Mouse (Mus musculus): ENCODE results near the gene Lix1l. TPM values are rescaled to one million over a fixed set of nuclear protein-coding genes. Genes with fewer than 3 reads are reported as not detected.

Lix1l gene
- polyA plus RNA-seq, 2 experiments, result 0.32 to 2.9 TPM

DNA sequence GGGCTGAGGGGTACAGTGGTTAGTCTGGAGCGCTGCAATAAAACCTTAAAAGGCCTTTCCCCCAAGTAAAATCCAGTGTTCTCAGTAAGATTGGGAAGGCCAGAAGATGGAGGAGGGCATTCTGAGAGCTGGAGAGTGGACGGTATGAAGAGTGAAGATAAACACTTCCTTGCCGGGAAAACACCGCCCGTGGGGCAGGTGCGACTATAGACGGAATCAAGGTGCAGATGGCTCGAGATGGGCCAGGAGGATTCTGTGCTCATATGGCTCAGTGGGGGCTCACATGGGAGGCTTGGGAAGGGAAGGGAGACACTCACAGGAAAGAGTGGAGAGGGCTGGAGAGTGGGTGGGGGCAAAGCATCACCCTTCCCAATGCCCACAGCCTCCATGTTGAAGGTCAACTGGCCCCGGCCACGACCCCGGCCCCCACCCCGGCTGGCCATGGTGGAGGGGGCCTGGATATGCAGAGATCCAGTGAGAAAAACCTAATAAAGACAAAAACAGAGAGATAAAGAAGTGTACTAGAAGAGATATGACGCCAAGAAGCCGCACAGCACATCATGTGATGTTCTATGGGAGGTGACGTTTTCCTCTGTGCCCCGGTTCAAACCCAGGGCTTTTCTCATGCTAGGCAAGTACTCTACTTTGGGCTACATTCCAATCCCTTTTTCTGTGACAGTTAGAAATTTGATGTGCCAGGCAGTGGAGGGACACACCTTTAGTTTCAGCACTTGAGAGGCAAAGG, 19.0 kb upstream of the Lix1l start:
- Histone ChIP-seq H3K36me3 (replicated peaks; ENCODE audit: control insufficient read depth, insufficient read depth, low read depth) (no peaks in the 10 kb centered on the region), H3K9ac (replicated peaks) (no peak overlapping the region)

GRCm38 (mm10) chr3:96583386-96583785, 17.6 kb upstream of the Lix1l start:
- H3K4me2 ChIP-seq (ENCODE audit: low read depth), result no peak overlapping the region
- DNase-seq (ENCODE audit: low read depth in 3 of 3, low spot score in 3 of 3) (no peak), ATAC-seq (ENCODE audit: insufficient read depth) (no peak)
- no peak overlapping the region for H3K9ac ChIP-seq (replicated peaks)
- H3K36me3 ChIP-seq (replicated peaks; ENCODE audit: control insufficient read depth, insufficient read depth, low read depth), result no peaks in the 10 kb centered on the region
- peaks cover 6 to 8% of the 10 kb centered on the region in 2 experiments for H3K4me1 ChIP-seq (replicated peaks; ENCODE audit: control insufficient read depth in 2 of 2, insufficient read depth in 2 of 2, low read length in 1 of 2)
- H3K9me3 ChIP-seq (ENCODE audit: control insufficient read depth, low read length), result no peaks in the 10 kb centered on the region
- 86% methylated on average over 5 of the region's 5 CpGs for WGBS (ENCODE audit: insufficient replicate concordance)
- H3K27me3 ChIP-seq (ENCODE audit: control insufficient read depth, insufficient read depth, low read length), result no peaks in the 10 kb centered on the region
- H3K4me3 ChIP-seq (ENCODE audit: insufficient read depth in 1 of 2, low read depth in 2 of 2, low read length in 2 of 2), result no peak overlapping the region
- no peak for TF ChIP-seq EP300 (IDR thresholded peaks at IDR 0.05; ENCODE audit: low read depth)
- peak; percentile 45 for TF ChIP-seq CTCF (IDR thresholded peaks at IDR 0.05; ENCODE audit: low read depth)
- no peak overlapping the region for H3K27ac ChIP-seq

More for the DNA sequence above, 19.0 kb upstream of the Lix1l start:
- H3K9me3 ChIP-seq (ENCODE audit: control insufficient read depth, low read length), result no peaks in the 10 kb centered on the region
- H3K4me2 ChIP-seq (ENCODE audit: low read depth), result no peak overlapping the region
- no peak overlapping the region for H3K27ac ChIP-seq
- TF ChIP-seq CTCF (IDR thresholded peaks at IDR 0.05; ENCODE audit: low read depth) (no peak), EP300 (IDR thresholded peaks at IDR 0.05; ENCODE audit: low read depth) (no peak)
- peaks cover 8 to 12% of the 10 kb centered on the region in 2 experiments for H3K4me1 ChIP-seq (replicated peaks; ENCODE audit: control insufficient read depth in 2 of 2, insufficient read depth in 2 of 2, low read length in 1 of 2)
- 81% methylated on average over 16 of the region's 16 CpGs for WGBS (ENCODE audit: insufficient replicate concordance)
- ATAC-seq (ENCODE audit: insufficient read depth), result no peak
- no peak for DNase-seq (ENCODE audit: low read depth in 3 of 3, low spot score in 3 of 3)
- no peak overlapping the region for H3K4me3 ChIP-seq (ENCODE audit: insufficient read depth in 1 of 2, low read depth in 2 of 2, low read length in 2 of 2)
- no peaks in the 10 kb centered on the region for H3K27me3 ChIP-seq (ENCODE audit: control insufficient read depth, insufficient read depth, low read length)

DNA sequence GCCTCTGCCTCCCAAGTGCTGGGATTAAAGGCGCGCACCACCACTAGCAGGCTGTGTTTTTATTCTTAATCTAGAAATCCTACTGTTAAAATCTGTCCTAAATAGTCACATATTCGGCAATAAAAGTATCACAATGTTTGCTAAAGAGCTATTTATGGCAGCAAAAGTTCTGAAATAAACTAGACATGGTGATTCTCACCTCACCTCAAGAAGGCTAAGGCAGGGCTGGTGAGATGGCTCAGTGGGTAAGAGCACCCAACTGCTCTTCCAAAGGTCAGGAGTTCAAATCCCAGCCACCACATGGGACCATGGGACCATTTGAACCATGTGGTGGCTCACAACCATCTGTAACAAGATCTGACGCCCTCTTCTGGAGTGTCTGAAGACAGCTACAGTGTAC, 10.3 kb upstream of the Lix1l start:
- ATAC-seq (ENCODE audit: insufficient read depth) (no peak), DNase-seq (ENCODE audit: low read depth in 3 of 3, low spot score in 3 of 3) (no peak)
- H3K4me1 ChIP-seq (replicated peaks; ENCODE audit: control insufficient read depth in 2 of 2, insufficient read depth in 2 of 2, low read length in 1 of 2), result peaks cover 0 to 10% of the 10 kb centered on the region in 2 experiments; a peak in 2 of 4 replicates
- H3K4me2 ChIP-seq (ENCODE audit: low read depth), result no peak overlapping the region
- TF ChIP-seq CTCF (IDR thresholded peaks at IDR 0.05; ENCODE audit: low read depth), result no peak
- no peak for TF ChIP-seq EP300 (IDR thresholded peaks at IDR 0.05; ENCODE audit: low read depth)
- H3K9ac ChIP-seq (replicated peaks), result no peak overlapping the region
- peaks cover 10% of the 10 kb centered on the region for H3K27me3 ChIP-seq (ENCODE audit: control insufficient read depth, insufficient read depth, low read length)
- 74% methylated on average over 4 of the region's 4 CpGs for WGBS (ENCODE audit: insufficient replicate concordance)
- no peaks in the 10 kb centered on the region for H3K9me3 ChIP-seq (ENCODE audit: control insufficient read depth, low read length)
- no peak overlapping the region for H3K27ac ChIP-seq
- no peaks in the 10 kb centered on the region for H3K36me3 ChIP-seq (replicated peaks; ENCODE audit: control insufficient read depth, insufficient read depth, low read depth)
- no peak overlapping the region for H3K4me3 ChIP-seq (ENCODE audit: insufficient read depth in 1 of 2, low read depth in 2 of 2, low read length in 2 of 2)

DNA sequence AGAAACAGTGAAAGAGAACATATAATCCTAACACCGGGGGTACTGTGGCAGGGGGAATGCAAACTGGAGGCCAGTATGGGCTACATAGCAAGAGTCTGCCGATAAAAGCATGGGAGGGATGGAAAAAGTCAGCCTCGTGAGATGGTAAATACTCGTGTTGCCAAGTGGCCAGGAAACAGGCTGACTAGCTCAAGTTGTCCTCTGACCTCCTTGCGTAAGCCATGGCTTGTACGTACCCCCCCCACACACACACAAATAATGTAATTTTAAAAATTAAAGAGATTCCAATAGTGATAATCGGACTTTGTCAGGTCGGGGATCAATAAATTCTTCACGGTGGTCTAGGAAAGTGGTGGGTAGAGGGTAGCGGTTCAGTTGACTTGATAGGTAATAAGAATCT, 7.6 kb upstream of the Lix1l start:
- Histone ChIP-seq H3K27ac (peak overlapping the region; percentile 46), H3K9me3 (ENCODE audit: control insufficient read depth, low read length) (no peaks in the 10 kb centered on the region), H3K4me2 (ENCODE audit: low read depth) (peak overlapping the region; percentile 98), H3K27me3 (ENCODE audit: control insufficient read depth, insufficient read depth, low read length) (peaks cover 37% of the 10 kb centered on the region), H3K4me1 (replicated peaks; ENCODE audit: control insufficient read depth in 2 of 2, insufficient read depth in 2 of 2, low read length in 1 of 2) (peaks cover 0 to 10% of the 10 kb centered on the region in 2 experiments; a peak in 2 of 4 replicates), H3K4me3 (ENCODE audit: insufficient read depth in 1 of 2, low read depth in 2 of 2, low read length in 2 of 2) (peak overlapping the region; percentile 69 to 96), H3K36me3 (replicated peaks; ENCODE audit: control insufficient read depth, insufficient read depth, low read depth) (no peaks in the 10 kb centered on the region), H3K9ac (replicated peaks) (peak overlapping the region; percentile 70)
- 2% methylated on average over 10 of the region's 10 CpGs for WGBS (ENCODE audit: insufficient replicate concordance)
- 0 out of 2 replicates have a peak, but pooled peaks have one; percentile 18 for ATAC-seq (ENCODE audit: insufficient read depth)
- TF ChIP-seq CTCF (IDR thresholded peaks at IDR 0.05; ENCODE audit: low read depth) (no peak), EP300 (IDR thresholded peaks at IDR 0.05; ENCODE audit: low read depth) (no peak)
- DNase-seq (ENCODE audit: low read depth in 3 of 3, low spot score in 3 of 3), result no peak

- ATAC-seq (ENCODE audit: insufficient read depth) (peak; percentile 94), DNase-seq (ENCODE audit: low read depth in 3 of 3, low spot score in 3 of 3) (peak; percentile 85 to 90 (median 87))
- peak within 1 kb of the TSS; percentile 98 for H3K4me2 ChIP-seq (ENCODE audit: low read depth)
- peaks cover 43% of the 10 kb centered on the region for H3K27me3 ChIP-seq (ENCODE audit: control insufficient read depth, insufficient read depth, low read length)
- peak within 1 kb of the TSS; percentile 70 for H3K9ac ChIP-seq (replicated peaks)
- no peaks in the 10 kb centered on the region for H3K9me3 ChIP-seq (ENCODE audit: control insufficient read depth, low read length)
- H3K27ac ChIP-seq, result peak within 1 kb of the TSS; percentile 46
- H3K36me3 ChIP-seq (replicated peaks; ENCODE audit: control insufficient read depth, insufficient read depth, low read depth), result no peaks in the 10 kb centered on the region
- TF ChIP-seq CTCF (IDR thresholded peaks at IDR 0.05; ENCODE audit: low read depth), result 0 out of 2 replicates have a peak, but pooled peaks have one; percentile 45
- TF ChIP-seq EP300 (IDR thresholded peaks at IDR 0.05; ENCODE audit: low read depth), result no peak
- H3K4me1 ChIP-seq (replicated peaks; ENCODE audit: control insufficient read depth in 2 of 2, insufficient read depth in 2 of 2, low read length in 1 of 2), result peaks cover 0 to 10% of the 10 kb centered on the region in 2 experiments; a peak in 2 of 4 replicates
- under 1% methylated on average over 38 of the region's 38 CpGs for WGBS (ENCODE audit: insufficient replicate concordance)
- peak within 1 kb of the TSS; percentile 69 to 96 for H3K4me3 ChIP-seq (ENCODE audit: insufficient read depth in 1 of 2, low read depth in 2 of 2, low read length in 2 of 2)
Measured at GRCm38 (mm10) chr3:96593790-96594560, 7.0 kb upstream of the Lix1l start, which contains the start of gene Polr3gl. Gene Polr3gl, minus strand, starts transcription at chr3:96594181.
